Mouse (Mus musculus): ENCODE data around the gene Otud1. TPM values are rescaled to one million over a fixed set of nuclear protein-coding genes. Genes with fewer than 3 reads are reported as not detected.

Otud1 gene
- polyA plus RNA-seq, 1 experiment from 2014 or later: 1.4 TPM

- H3K4me2 ChIP-seq (replicated peaks; ENCODE audit: low read depth, low read length): no peak overlapping the region
- no peak overlapping the region for H3K9ac ChIP-seq (replicated peaks; ENCODE audit: low read length)
- H3K27me3 ChIP-seq (ENCODE audit: insufficient read depth, low read length): no peaks in the 10 kb centered on the region
- ATAC-seq (ENCODE audit: low FRiP score, low TSS enrichment): no peak
- H3K4me3 ChIP-seq (ENCODE audit: low read length): no peak overlapping the region
- no peaks in the 10 kb centered on the region for H3K4me1 ChIP-seq (ENCODE audit: insufficient read depth, low read length)
- no peak overlapping the region for H3K27ac ChIP-seq (ENCODE audit: low read length)
- H3K9me3 ChIP-seq (ENCODE audit: low read length): no peaks in the 10 kb centered on the region
- H3K36me3 ChIP-seq (ENCODE audit: insufficient read depth, low read length): no peaks in the 10 kb centered on the region
These were observed 46.7 kb downstream of the Otud1 start for GRCm38 (mm10) chr2:19704272-19704671.

DNA sequence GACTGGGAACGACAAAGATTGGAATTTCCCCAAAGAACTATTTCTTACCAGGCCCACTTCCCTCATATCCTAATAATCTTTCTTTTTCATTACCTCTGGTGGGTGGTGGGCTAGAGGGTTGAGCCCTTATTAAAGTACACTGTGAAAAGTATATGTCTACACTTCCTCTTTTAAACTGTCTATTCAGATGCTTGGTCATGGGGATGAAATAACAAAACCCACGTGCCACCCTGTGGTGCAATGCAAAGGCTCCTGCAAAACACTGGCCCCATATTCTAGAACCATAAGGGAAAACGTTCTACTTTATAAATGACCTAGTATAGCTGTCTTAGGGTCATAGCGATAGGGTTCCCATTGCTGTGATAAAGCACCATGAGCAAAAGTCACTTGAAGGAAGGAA, 49.3 kb downstream of the Otud1 start:
- 82% methylated on average over 4 of the region's 4 CpGs for WGBS
- H3K4me1 ChIP-seq (ENCODE audit: insufficient read depth, low read length): no peaks in the 10 kb centered on the region
- no peak for ATAC-seq (ENCODE audit: low FRiP score, low TSS enrichment)
- H3K9me3 ChIP-seq (ENCODE audit: low read length): no peaks in the 10 kb centered on the region
- no peak overlapping the region for H3K4me3 ChIP-seq (ENCODE audit: low read length)
- no peak overlapping the region for H3K27ac ChIP-seq (ENCODE audit: low read length)
- no peaks in the 10 kb centered on the region for H3K36me3 ChIP-seq (ENCODE audit: insufficient read depth, low read length)
- H3K4me2 ChIP-seq (replicated peaks; ENCODE audit: low read depth, low read length): no peak overlapping the region
- H3K9ac ChIP-seq (replicated peaks; ENCODE audit: low read length): no peak overlapping the region
- no peaks in the 10 kb centered on the region for H3K27me3 ChIP-seq (ENCODE audit: insufficient read depth, low read length)

Other genes with a start within 250 kb of the Otud1 start
- gene Ptf1a, start 212.1 kb upstream of the Otud1 start, polyA plus RNA-seq (2015; fragmentation: Nextera tagmentation; extraction: Ambion mirVana): not detected in 2 replicates
- not detected in 2 replicates for gene 4921504E06Rik, start 103.8 kb upstream of the Otud1 start, polyA plus RNA-seq (2015; fragmentation: Nextera tagmentation; extraction: Ambion mirVana)

Measured in kidney, embryonic 16.5 days (tissue).